ENCODE assay signal across 8 mouse cellular contexts in the genomic region with DNA sequence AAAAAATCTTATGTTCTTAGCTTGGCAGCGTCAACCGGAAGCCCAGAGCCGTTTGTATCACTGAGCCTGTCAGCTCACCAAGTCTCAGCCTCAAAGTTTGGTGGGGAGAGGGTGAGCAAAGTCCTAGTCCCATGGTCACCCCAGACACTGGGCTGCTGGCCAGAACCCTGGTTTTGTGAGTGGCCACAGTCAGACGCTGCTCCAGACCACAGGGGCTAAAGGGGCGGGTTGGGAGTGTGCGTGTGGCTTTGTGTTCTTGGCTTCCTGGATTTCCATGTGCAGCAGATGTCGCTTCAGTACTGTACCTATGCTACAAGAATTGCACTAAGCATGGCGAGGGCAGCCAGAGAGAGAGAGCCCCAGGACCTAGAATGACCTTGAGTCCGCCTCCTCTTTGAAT. TPM values are rescaled to one million over a fixed set of nuclear protein-coding genes. Genes with fewer than 3 reads are reported as not detected.
DNase-seq lines count a peak whose midpoint lies in the region; ATAC-seq lines count a peak whose summit lies in the region.

No protein-coding gene starts in this region.

- H3K27me3 ChIP-seq in forebrain, embryonic 11.5 days (ENCODE audit: control insufficient read depth, insufficient read depth, low read length), result no peaks in the 10 kb centered on the region
- no peaks in the 10 kb centered on the region for H3K27me3 ChIP-seq in forebrain, embryonic 16.5 days (replicated peaks; ENCODE audit: control insufficient read depth, insufficient read depth, low read length)
- H3K27me3 ChIP-seq in embryonic facial prominence, embryonic 14.5 days (replicated peaks; ENCODE audit: control insufficient read depth, insufficient read depth, low read length), result no peaks in the 10 kb centered on the region

- DNase-seq in forebrain, embryonic 11.5 days (ENCODE audit: low spot score), result peak; percentile 48
- DNase-seq in 3134 (ENCODE audit: extremely low read depth, insufficient read length, low spot score), result peak; percentile 50
- DNase-seq in embryonic facial prominence, embryonic 14.5 days (ENCODE audit: low spot score), result peak; percentile 19
- peak; percentile 87 for DNase-seq in kidney, postnatal 10 days
- no peak for DNase-seq in embryo, embryonic 10.5 days (ENCODE audit: low spot score)

- H3K4me2 ChIP-seq in forebrain, embryonic 11.5 days (ENCODE audit: low read depth, low read length, severe bottlenecking), result no peak overlapping the region
- H3K4me2 ChIP-seq in forebrain, embryonic 16.5 days (ENCODE audit: low read length), result no peak overlapping the region
- no peak overlapping the region for H3K4me2 ChIP-seq in embryonic facial prominence, embryonic 14.5 days (ENCODE audit: low read depth, low read length)

- no peaks in the 10 kb centered on the region for H3K9me3 ChIP-seq in forebrain, embryonic 11.5 days (ENCODE audit: control insufficient read depth, low read length)
- H3K9me3 ChIP-seq in forebrain, embryonic 16.5 days (ENCODE audit: control insufficient read depth, low read length), result no peaks in the 10 kb centered on the region
- H3K9me3 ChIP-seq in embryonic facial prominence, embryonic 14.5 days (ENCODE audit: control insufficient read depth, low read length), result no peaks in the 10 kb centered on the region

- H3K36me3 ChIP-seq in forebrain, embryonic 11.5 days (ENCODE audit: control insufficient read depth, insufficient read depth, low read length), result no peaks in the 10 kb centered on the region
- no peaks in the 10 kb centered on the region for H3K36me3 ChIP-seq in forebrain, embryonic 16.5 days (ENCODE audit: control insufficient read depth, insufficient read depth)
- H3K36me3 ChIP-seq in embryonic facial prominence, embryonic 14.5 days (ENCODE audit: control insufficient read depth, insufficient read depth, low read length), result 0 out of 2 replicates have a peak, but pooled peaks cover 6% of the 10 kb centered on the region

- H3K4me1 ChIP-seq in forebrain, embryonic 11.5 days (replicated peaks; ENCODE audit: control insufficient read depth, insufficient read depth, low read length), result peaks cover 11% of the 10 kb centered on the region
- peaks cover 40% of the 10 kb centered on the region for H3K4me1 ChIP-seq in forebrain, embryonic 16.5 days (replicated peaks; ENCODE audit: control insufficient read depth, insufficient read depth, low read length)
- H3K4me1 ChIP-seq in embryonic facial prominence, embryonic 14.5 days (ENCODE audit: control insufficient read depth, insufficient read depth, low read length), result peaks cover 16% of the 10 kb centered on the region

- H3K4me3 ChIP-seq in forebrain, embryonic 11.5 days (ENCODE audit: low read depth, low read length), result no peak overlapping the region
- H3K4me3 ChIP-seq in forebrain, embryonic 16.5 days (replicated peaks; ENCODE audit: low read length), result no peak overlapping the region
- no peak overlapping the region for H3K4me3 ChIP-seq in embryonic facial prominence, embryonic 14.5 days (ENCODE audit: low read depth, low read length)

- no peak overlapping the region for H3K9ac ChIP-seq in forebrain, embryonic 11.5 days (ENCODE audit: low read length)
- H3K9ac ChIP-seq in forebrain, embryonic 16.5 days (replicated peaks; ENCODE audit: low read depth, low read length), result no peak overlapping the region
- no peak overlapping the region for H3K9ac ChIP-seq in embryonic facial prominence, embryonic 14.5 days (ENCODE audit: low read depth, low read length)

- ATAC-seq in forebrain, embryonic 11.5 days (replicated peaks; ENCODE audit: low FRiP score), result no peak
- ATAC-seq in forebrain, embryonic 16.5 days, result no peak
- no peak for ATAC-seq in embryonic facial prominence, embryonic 14.5 days (ENCODE audit: low read depth)
- no peak for ATAC-seq in erythroid progenitor cell, adult 5-6 weeks (replicated peaks; ENCODE audit: low FRiP score, poor library complexity, severe bottlenecking)
- ATAC-seq in monocyte, adult 5-6 weeks (replicated peaks; ENCODE audit: insufficient number of reproducible peaks, low FRiP score, low TSS enrichment, poor library complexity, severe bottlenecking), result no peak

- WGBS in forebrain, embryonic 11.5 days, result 88% methylated on average over 9 of the region's 9 CpGs
- 77% methylated on average over 9 of the region's 9 CpGs for WGBS in forebrain, embryonic 16.5 days
- WGBS in embryonic facial prominence, embryonic 14.5 days, result 87% methylated on average over 9 of the region's 9 CpGs

- no peak overlapping the region for H3K27ac ChIP-seq in forebrain, embryonic 11.5 days (ENCODE audit: low read depth, low read length)
- no peak overlapping the region for H3K27ac ChIP-seq in forebrain, embryonic 16.5 days (ENCODE audit: low read length)
- peak overlapping the region; percentile 97 for H3K27ac ChIP-seq in embryonic facial prominence, embryonic 14.5 days (replicated peaks; ENCODE audit: low read depth, low read length)

RNA-seq across cellular contexts. Expression of gene Sigmar1, which starts 3.2 kb away (rescaled TPM):
- polyA plus RNA-seq in forebrain, embryonic 11.5 days (2014; fragmentation: Nextera tagmentation; extraction: Ambion mirVana), result 75.9 and 84.1 TPM in 2 replicates
- 48.0 and 55.8 TPM in 2 replicates for polyA plus RNA-seq in forebrain, embryonic 16.5 days (2015; fragmentation: Nextera tagmentation; extraction: Ambion mirVana)
- 77.9 and 79.7 TPM in 2 replicates for polyA plus RNA-seq in embryonic facial prominence, embryonic 14.5 days (2014; fragmentation: Nextera tagmentation; extraction: Ambion mirVana)
- 3.8 and 14.4 TPM in 2 replicates for total RNA-seq in erythroid progenitor cell, adult 5-6 weeks (2015; ENCODE audit: low replicate concordance)
- total RNA-seq in erythroid progenitor cell, adult 5-6 weeks (2017; ENCODE audit: low replicate concordance), result 4.2 and 7.3 TPM in 2 replicates
- 21.7 to 22.0 TPM (median 22.0 TPM) in 3 replicates for total RNA-seq in monocyte, adult 5-6 weeks (2017)

RNA-seq across cellular contexts. Expression of gene Galt, which starts 4.2 kb away (rescaled TPM):
- 18.4 and 21.4 TPM in 2 replicates for polyA plus RNA-seq in forebrain, embryonic 11.5 days (2014; fragmentation: Nextera tagmentation; extraction: Ambion mirVana)
- polyA plus RNA-seq in forebrain, embryonic 16.5 days (2015; fragmentation: Nextera tagmentation; extraction: Ambion mirVana), result 21.2 and 30.2 TPM in 2 replicates
- polyA plus RNA-seq in embryonic facial prominence, embryonic 14.5 days (2014; fragmentation: Nextera tagmentation; extraction: Ambion mirVana), result 35.1 and 36.5 TPM in 2 replicates
- total RNA-seq in erythroid progenitor cell, adult 5-6 weeks (2015; ENCODE audit: low replicate concordance), result 18.9 TPM in 1 of 2 replicates, not detected in the other
- 1.3 and 3.9 TPM in 2 replicates for total RNA-seq in erythroid progenitor cell, adult 5-6 weeks (2017; ENCODE audit: low replicate concordance)
- total RNA-seq in monocyte, adult 5-6 weeks (2017), result 28.2 to 32.8 TPM (median 30.4 TPM) in 3 replicates

RNA-seq across cellular contexts. Expression of gene Ccl27a, which starts 14.8 kb away (rescaled TPM):
- polyA plus RNA-seq in forebrain, embryonic 11.5 days (2014; fragmentation: Nextera tagmentation; extraction: Ambion mirVana), result 67.6 and 74.3 TPM in 2 replicates
- polyA plus RNA-seq in forebrain, embryonic 16.5 days (2015; fragmentation: Nextera tagmentation; extraction: Ambion mirVana), result 199 and 219 TPM in 2 replicates
- 41.4 and 46.0 TPM in 2 replicates for polyA plus RNA-seq in embryonic facial prominence, embryonic 14.5 days (2014; fragmentation: Nextera tagmentation; extraction: Ambion mirVana)
- 10.8 TPM in 1 of 2 replicates, not detected in the other for total RNA-seq in erythroid progenitor cell, adult 5-6 weeks (2015; ENCODE audit: low replicate concordance)
- 8.7 TPM in 1 of 2 replicates, not detected in the other for total RNA-seq in erythroid progenitor cell, adult 5-6 weeks (2017; ENCODE audit: low replicate concordance)
- 3.3 to 3.6 TPM in 2 of 3 replicates, not detected in the other for total RNA-seq in monocyte, adult 5-6 weeks (2017)

RNA-seq across cellular contexts. Expression of gene Arid3c, which starts 28.3 kb away (rescaled TPM):
- polyA plus RNA-seq in forebrain, embryonic 11.5 days (2014; fragmentation: Nextera tagmentation; extraction: Ambion mirVana), result 0.59 and 0.80 TPM in 2 replicates
- polyA plus RNA-seq in forebrain, embryonic 16.5 days (2015; fragmentation: Nextera tagmentation; extraction: Ambion mirVana), result not detected in 2 replicates
- polyA plus RNA-seq in embryonic facial prominence, embryonic 14.5 days (2014; fragmentation: Nextera tagmentation; extraction: Ambion mirVana), result 0.12 and 0.15 TPM in 2 replicates
- not detected in 2 replicates for total RNA-seq in erythroid progenitor cell, adult 5-6 weeks (2015; ENCODE audit: low replicate concordance)
- not detected in 2 replicates for total RNA-seq in erythroid progenitor cell, adult 5-6 weeks (2017; ENCODE audit: low replicate concordance)
- total RNA-seq in monocyte, adult 5-6 weeks (2017), result not detected in 3 replicates

RNA-seq across cellular contexts. Expression of gene Dctn3, which starts 36.2 kb away (rescaled TPM):
- 135 and 142 TPM in 2 replicates for polyA plus RNA-seq in forebrain, embryonic 11.5 days (2014; fragmentation: Nextera tagmentation; extraction: Ambion mirVana)
- 304 and 315 TPM in 2 replicates for polyA plus RNA-seq in forebrain, embryonic 16.5 days (2015; fragmentation: Nextera tagmentation; extraction: Ambion mirVana)
- 112 and 117 TPM in 2 replicates for polyA plus RNA-seq in embryonic facial prominence, embryonic 14.5 days (2014; fragmentation: Nextera tagmentation; extraction: Ambion mirVana)
- 16.8 and 51.2 TPM in 2 replicates for total RNA-seq in erythroid progenitor cell, adult 5-6 weeks (2015; ENCODE audit: low replicate concordance)
- total RNA-seq in erythroid progenitor cell, adult 5-6 weeks (2017; ENCODE audit: low replicate concordance), result 18.4 and 33.0 TPM in 2 replicates
- 122 to 157 TPM (median 150 TPM) in 3 replicates for total RNA-seq in monocyte, adult 5-6 weeks (2017)
